Mouse (Mus musculus): ENCODE data around the gene Tmem37.

DNA sequence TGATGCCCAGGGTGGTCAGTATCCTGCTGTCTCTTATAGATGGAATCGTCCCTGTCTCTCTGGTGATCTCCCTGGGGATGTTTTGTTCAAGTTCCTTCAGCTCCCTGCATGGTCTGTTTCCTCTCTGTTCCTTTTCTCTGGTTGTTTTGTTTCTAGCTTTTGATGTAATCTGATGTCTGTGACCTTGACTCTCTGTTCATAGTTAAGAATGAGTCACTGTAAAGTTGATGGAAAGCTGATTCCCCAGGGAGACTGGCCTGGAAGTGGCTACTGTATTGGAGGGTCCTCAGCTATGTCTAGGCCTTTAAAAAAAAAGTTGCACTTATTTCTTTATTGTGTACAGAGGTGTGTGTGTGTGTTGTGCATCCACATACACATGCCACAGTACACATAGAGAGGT lies 22.8 kb downstream of the Tmem37 start:
- TF ChIP-seq CTCF (IDR thresholded peaks at IDR 0.05; ENCODE audit: control insufficient read depth, insufficient read depth, insufficient read length), result no peak
- no peak for TF ChIP-seq USF1 (IDR thresholded peaks at IDR 0.05; ENCODE audit: low read depth)
- no peak for TF ChIP-seq MAX (IDR thresholded peaks at IDR 0.05)
- TF ChIP-seq MYOG (IDR thresholded peaks at IDR 0.05; ENCODE audit: control insufficient read depth, extremely low read depth, insufficient read length), result no peak
- TF ChIP-seq FOSL1 (IDR thresholded peaks at IDR 0.05; ENCODE audit: insufficient read depth, low read length, poor library complexity, severe bottlenecking), result no peak
- no peak for TF ChIP-seq CEBPB (IDR thresholded peaks at IDR 0.05; ENCODE audit: low read depth)
- no peak for TF ChIP-seq MYOD1 (IDR thresholded peaks at IDR 0.05; ENCODE audit: control insufficient read depth, insufficient read length, low read depth)

All from C2C12 (cell line).